Mouse (Mus musculus): ENCODE results near the gene Ltbr. TPM values are rescaled to one million over a fixed set of nuclear protein-coding genes. Genes with fewer than 3 reads are reported as not detected.

The Ltbr gene
- total RNA-seq, 1 experiment, result 14.3 TPM

GRCm38 (mm10) chr6:125338791-125339660, 25.3 kb upstream of the Ltbr start:
- no peaks in the 10 kb centered on the region for H3K36me3 ChIP-seq (ENCODE audit: control insufficient read depth, insufficient read depth, low read length, poor library complexity, severe bottlenecking)
- peaks cover 0 to 3% of the 10 kb centered on the region in 2 experiments; a peak in 2 of 4 replicates for H3K4me1 ChIP-seq (ENCODE audit: control insufficient read depth in 2 of 2, insufficient read depth in 2 of 2, low read length in 2 of 2, poor library complexity in 1 of 2)
- in situ Hi-C loops (cut with MboI; ENCODE audit: low sequenced_read_pairs in 2 of 2, unreplicated experiment in 2 of 2), result no loop called here
- TF ChIP-seq HCFC1 (IDR thresholded peaks at IDR 0.05; ENCODE audit: borderline replicate concordance, insufficient read depth, low read length), result no peak
- no peak for TF ChIP-seq ZNF384 (IDR thresholded peaks at IDR 0.05; ENCODE audit: low read depth, low read length)
- TF ChIP-seq ZC3H11A (IDR thresholded peaks at IDR 0.05; ENCODE audit: borderline replicate concordance, low read depth, low read length), result no peak
- H3K4me3 ChIP-seq (ENCODE audit: insufficient read depth in 1 of 2, low read depth in 1 of 2, low read length in 2 of 2, poor library complexity in 1 of 2, severe bottlenecking in 1 of 2), result no peak overlapping the region
- no peak for DNase-seq (ENCODE audit: low read depth, low spot score)
- H3K9me3 ChIP-seq (ENCODE audit: control insufficient read depth, insufficient read depth, low read depth, low read length), result no peaks in the 10 kb centered on the region
- H3K27ac ChIP-seq (ENCODE audit: insufficient read depth, low read depth, low read length, poor library complexity, severe bottlenecking), result no peak overlapping the region
- H3K9ac ChIP-seq (ENCODE audit: insufficient read depth, low read depth, low read length, poor library complexity, severe bottlenecking), result no peak overlapping the region

GRCm38 (mm10) chr6:125334356-125334755, 20.7 kb upstream of the Ltbr start:
- no peak for TF ChIP-seq CHD2 (IDR thresholded peaks at IDR 0.05; ENCODE audit: low read depth, low read length)
- no peak for TF ChIP-seq MAFK (IDR thresholded peaks at IDR 0.05; ENCODE audit: insufficient read depth, low read depth, low read length)
- no peak for TF ChIP-seq ZNF384 (IDR thresholded peaks at IDR 0.05; ENCODE audit: low read depth, low read length)
- TF ChIP-seq HCFC1 (IDR thresholded peaks at IDR 0.05; ENCODE audit: borderline replicate concordance, insufficient read depth, low read length), result no peak
- no peak for TF ChIP-seq ZC3H11A (IDR thresholded peaks at IDR 0.05; ENCODE audit: borderline replicate concordance, low read depth, low read length)
- 0 out of 4 replicates have a peak, but pooled peaks cover 0 to 2% of the 10 kb centered on the region in 2 experiments for H3K4me1 ChIP-seq (ENCODE audit: control insufficient read depth in 2 of 2, insufficient read depth in 2 of 2, low read length in 2 of 2, poor library complexity in 1 of 2)
- DNase-seq (ENCODE audit: low read depth, low spot score), result no peak
- H3K9ac ChIP-seq (ENCODE audit: insufficient read depth, low read depth, low read length, poor library complexity, severe bottlenecking), result no peak overlapping the region
- H3K27ac ChIP-seq (ENCODE audit: insufficient read depth, low read depth, low read length, poor library complexity, severe bottlenecking), result no peak overlapping the region
- H3K4me3 ChIP-seq (ENCODE audit: insufficient read depth in 1 of 2, low read depth in 1 of 2, low read length in 2 of 2, poor library complexity in 1 of 2, severe bottlenecking in 1 of 2), result no peak overlapping the region
- no peaks in the 10 kb centered on the region for H3K36me3 ChIP-seq (ENCODE audit: control insufficient read depth, insufficient read depth, low read length, poor library complexity, severe bottlenecking)
- in situ Hi-C loops (cut with MboI; ENCODE audit: low sequenced_read_pairs in 2 of 2, unreplicated experiment in 2 of 2), result no loop called here
- no peaks in the 10 kb centered on the region for H3K9me3 ChIP-seq (ENCODE audit: control insufficient read depth, insufficient read depth, low read depth, low read length)

GRCm38 (mm10) chr6:125333112-125333899, 19.6 kb upstream of the Ltbr start:
- Histone ChIP-seq H3K9ac (ENCODE audit: insufficient read depth, low read depth, low read length, poor library complexity, severe bottlenecking) (no peak overlapping the region), H3K36me3 (ENCODE audit: control insufficient read depth, insufficient read depth, low read length, poor library complexity, severe bottlenecking) (no peaks in the 10 kb centered on the region), H3K27ac (ENCODE audit: insufficient read depth, low read depth, low read length, poor library complexity, severe bottlenecking) (no peak overlapping the region), H3K4me1 (ENCODE audit: control insufficient read depth in 2 of 2, insufficient read depth in 2 of 2, low read length in 2 of 2, poor library complexity in 1 of 2) (peaks cover 0 to 6% of the 10 kb centered on the region in 2 experiments; a peak in 1 of 4 replicates), H3K4me3 (ENCODE audit: insufficient read depth in 1 of 2, low read depth in 1 of 2, low read length in 2 of 2, poor library complexity in 1 of 2, severe bottlenecking in 1 of 2) (no peak overlapping the region), H3K9me3 (ENCODE audit: control insufficient read depth, insufficient read depth, low read depth, low read length) (no peaks in the 10 kb centered on the region)
- no peak for DNase-seq (ENCODE audit: low read depth, low spot score)
- TF ChIP-seq HCFC1 (IDR thresholded peaks at IDR 0.05; ENCODE audit: borderline replicate concordance, insufficient read depth, low read length) (no peak), ZNF384 (IDR thresholded peaks at IDR 0.05; ENCODE audit: low read depth, low read length) (no peak), ZC3H11A (IDR thresholded peaks at IDR 0.05; ENCODE audit: borderline replicate concordance, low read depth, low read length) (no peak)
- in situ Hi-C loops (cut with MboI; ENCODE audit: low sequenced_read_pairs in 2 of 2, unreplicated experiment in 2 of 2), result no loop called here

- peak overlapping the region; percentile 37 for H3K9ac ChIP-seq (ENCODE audit: insufficient read depth, low read depth, low read length, poor library complexity, severe bottlenecking)
- peaks cover 0 to 8% of the 10 kb centered on the region in 2 experiments; a peak in 1 of 4 replicates for H3K4me1 ChIP-seq (ENCODE audit: control insufficient read depth in 2 of 2, insufficient read depth in 2 of 2, low read length in 2 of 2, poor library complexity in 1 of 2)
- no peaks in the 10 kb centered on the region for H3K36me3 ChIP-seq (ENCODE audit: control insufficient read depth, insufficient read depth, low read length, poor library complexity, severe bottlenecking)
- H3K9me3 ChIP-seq (ENCODE audit: control insufficient read depth, insufficient read depth, low read depth, low read length), result no peaks in the 10 kb centered on the region
- H3K4me3 ChIP-seq (ENCODE audit: insufficient read depth in 1 of 2, low read depth in 1 of 2, low read length in 2 of 2, poor library complexity in 1 of 2, severe bottlenecking in 1 of 2), result peak overlapping the region; percentile 64 to 65
- DNase-seq (ENCODE audit: low read depth, low spot score), result no peak
- no peak for TF ChIP-seq ZNF384 (IDR thresholded peaks at IDR 0.05; ENCODE audit: low read depth, low read length)
- TF ChIP-seq CHD2 (IDR thresholded peaks at IDR 0.05; ENCODE audit: low read depth, low read length), result no peak
- no peak for TF ChIP-seq ZC3H11A (IDR thresholded peaks at IDR 0.05; ENCODE audit: borderline replicate concordance, low read depth, low read length)
- TF ChIP-seq MAFK (IDR thresholded peaks at IDR 0.05; ENCODE audit: insufficient read depth, low read depth, low read length), result no peak
- no peak for TF ChIP-seq HCFC1 (IDR thresholded peaks at IDR 0.05; ENCODE audit: borderline replicate concordance, insufficient read depth, low read length)
- no peak overlapping the region for H3K27ac ChIP-seq (ENCODE audit: insufficient read depth, low read depth, low read length, poor library complexity, severe bottlenecking)
- in situ Hi-C loops (cut with MboI; ENCODE audit: low sequenced_read_pairs in 2 of 2, unreplicated experiment in 2 of 2), result no loop called here
These were observed 17.1 kb upstream of the Ltbr start for GRCm38 (mm10) chr6:125330626-125331326.

All from ES-E14 (cell line).